Mouse (Mus musculus) stomach, postnatal 0 days (tissue): ENCODE results near the gene Ano8.

Source experiments
- CTCF ChIP-seq: IDR thresholded peaks from 2 replicates; pipeline ENCODE4 v1.5.1; 2016; ENCODE audit warnings: antibody characterized with exemption, low read depth, mild to moderate bottlenecking, moderate library complexity
- EP300 ChIP-seq: optimal IDR thresholded peaks from 2 replicates; pipeline ENCODE3; 2016; ENCODE audit warnings: antibody characterized with exemption

- no peak for TF ChIP-seq CTCF
- no peak for TF ChIP-seq EP300
Observed at GRCm38 (mm10) chr8:71462191-71462590, 23.6 kb downstream of the Ano8 start.
